Mouse (Mus musculus) cerebellum, postnatal 25 days (tissue): Measurements from ENCODE around the gene Nme4.
A peak's percentile ranks its signal among the peaks of the same experiment; 100 is the strongest.

Source experiments
- DNase-seq, 2 experiments: peaks; one replicate each; pipeline ENCODE4 v3.0.0; 2021; ENCODE audit warnings: mixed read lengths in 2 of 2

Gene Nme4

GRCm38 (mm10) chr17:26095121-26095740 is at the start of gene Nme4:
Gene Nme4 (minus strand): TSS chr17:26095602.
- DNase-seq = peak; percentile 79 to 85

- no peak for DNase-seq
Observed at GRCm38 (mm10) chr17:26143386-26143785, 48.0 kb upstream of the Nme4 start.

DNA sequence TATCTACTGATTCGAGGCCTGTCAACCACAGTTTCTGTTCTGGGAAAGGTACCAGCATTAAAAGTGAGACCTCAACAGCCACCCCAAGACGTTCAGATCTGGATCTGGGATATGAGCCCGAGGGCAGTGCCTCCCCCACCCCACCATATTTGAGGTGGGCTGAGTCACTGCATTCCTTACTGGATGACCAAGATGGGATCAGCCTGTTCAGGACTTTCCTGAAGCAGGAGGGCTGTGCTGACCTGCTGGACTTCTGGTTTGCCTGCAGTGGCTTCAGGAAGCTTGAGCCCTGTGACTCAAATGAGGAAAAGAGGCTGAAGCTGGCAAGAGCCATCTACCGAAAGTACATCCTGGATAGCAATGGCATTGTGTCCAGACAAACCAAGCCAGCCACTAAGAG is 47.4 kb upstream of the Nme4 start:
- DNase-seq = no peak

DNA sequence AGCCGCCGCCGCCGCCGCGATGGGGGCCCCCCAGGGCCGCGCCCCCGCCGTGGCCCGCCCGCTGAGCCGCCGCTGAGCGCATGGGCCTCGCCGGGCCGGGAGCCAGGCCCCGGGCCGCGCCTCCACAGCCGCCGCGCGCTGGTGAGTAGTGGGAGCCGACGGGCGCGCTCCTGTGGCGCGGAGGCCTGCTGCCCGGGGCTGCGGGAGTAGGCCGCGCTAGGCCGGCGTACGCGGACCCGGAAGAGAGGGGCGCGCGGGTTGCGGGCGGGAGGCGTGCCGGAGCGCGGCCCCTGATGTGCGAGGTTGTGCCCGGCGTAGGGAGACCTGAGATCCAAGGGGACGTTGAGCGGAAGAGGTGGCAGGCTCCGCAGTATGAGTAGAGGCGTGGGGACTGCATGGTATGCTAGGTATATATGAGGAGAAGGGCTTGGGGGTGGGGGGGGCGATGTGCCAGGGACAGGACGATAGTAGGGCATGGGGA is 43.5 kb upstream of the Nme4 start:
- DNase-seq = no peak

DNA sequence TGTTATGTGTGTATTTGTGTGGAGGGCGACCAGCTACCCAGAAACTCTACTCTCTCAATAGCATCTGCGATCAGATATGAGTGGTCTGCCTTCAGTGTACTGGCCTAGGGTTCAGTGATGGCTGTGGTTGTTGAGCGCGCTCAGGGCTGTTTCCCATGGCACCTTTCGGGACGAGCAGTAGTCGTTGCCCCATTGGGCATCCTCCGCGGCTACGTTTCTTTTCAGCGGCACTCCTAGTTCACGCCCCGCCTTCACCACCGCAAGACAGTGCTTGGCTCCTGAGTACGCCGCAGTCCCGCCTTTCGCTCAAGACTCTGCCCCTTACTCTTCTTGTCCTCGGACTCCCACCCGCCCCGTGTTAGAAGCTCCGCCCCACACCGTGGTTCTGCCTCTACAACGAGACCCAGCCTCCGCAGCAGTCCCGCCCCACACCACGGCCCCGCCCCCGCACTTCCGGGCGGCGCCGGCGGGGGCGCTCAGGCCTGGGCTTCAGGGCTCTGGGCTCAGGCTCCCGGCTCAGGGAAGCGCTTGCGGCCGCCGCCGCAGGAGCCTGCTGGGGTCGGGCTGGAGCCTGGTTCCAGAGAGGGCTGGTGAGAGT is 42.9 kb upstream of the Nme4 start, which contains the start of gene Axin1:
Gene Axin1, plus strand, starts transcription at position 450 of the 598 bp plus-strand sequence.
- peak; percentile 94 to 96 for DNase-seq

DNA sequence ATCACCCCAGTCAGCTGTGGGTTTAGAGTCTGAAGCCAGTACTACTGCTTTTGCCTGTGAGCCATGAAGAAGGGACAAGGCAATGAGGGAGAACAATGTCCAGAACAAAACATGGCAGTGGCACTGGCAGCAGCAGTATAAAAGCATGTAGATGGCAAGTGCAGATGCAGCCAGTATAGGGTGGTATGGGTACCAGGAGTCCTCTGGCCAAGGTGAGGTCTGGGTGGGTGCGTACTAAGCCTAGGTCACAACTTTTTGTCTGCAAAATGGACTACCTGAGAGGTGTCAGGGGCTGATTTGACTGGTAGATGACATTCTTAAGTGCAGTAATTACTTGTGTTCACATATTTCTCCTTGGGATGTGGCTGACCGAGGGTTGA is 42.3 kb upstream of the Nme4 start:
- peak in 1 of 2 experiments; percentile 9 for DNase-seq

DNA sequence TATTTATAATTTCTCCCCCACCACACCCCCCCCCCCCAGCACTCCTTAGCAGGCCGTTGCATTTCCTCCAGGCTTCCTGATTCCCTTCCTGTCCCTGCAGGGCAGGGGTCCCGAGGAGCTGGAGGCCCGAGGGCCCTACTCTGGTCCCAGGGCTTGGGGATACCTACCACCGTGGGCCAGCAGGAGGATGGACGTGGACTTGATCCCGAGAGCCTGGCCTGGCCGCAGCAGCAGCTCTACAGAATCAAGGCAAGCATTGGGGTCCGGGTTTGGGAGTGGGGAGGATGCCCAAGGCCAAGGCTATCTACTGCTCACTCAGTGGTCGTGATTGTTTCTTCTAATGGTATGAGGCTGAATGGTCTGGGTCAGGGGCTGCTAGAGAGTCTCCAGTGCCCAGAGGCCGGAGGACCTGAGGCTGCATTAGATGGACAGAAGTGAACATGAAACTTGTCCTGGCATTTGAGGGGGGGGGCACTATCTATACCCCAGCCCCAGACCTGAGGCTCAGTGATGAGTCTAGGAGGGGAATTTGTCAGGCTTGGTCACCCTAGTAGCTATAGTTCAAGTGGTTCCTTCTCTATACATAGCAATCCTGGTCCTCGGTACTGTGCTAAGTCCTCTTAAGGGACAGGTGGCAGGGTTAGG is 41.8 kb upstream of the Nme4 start:
- peak in 1 of 2 experiments; percentile 25 for DNase-seq

- no peak for DNase-seq
Observed at GRCm38 (mm10) chr17:26131856-26132853, 36.8 kb upstream of the Nme4 start.

GRCm38 (mm10) chr17:26131062-26131732 is 35.8 kb upstream of the Nme4 start:
- peak in 1 of 2 experiments; percentile 15 for DNase-seq

DNA sequence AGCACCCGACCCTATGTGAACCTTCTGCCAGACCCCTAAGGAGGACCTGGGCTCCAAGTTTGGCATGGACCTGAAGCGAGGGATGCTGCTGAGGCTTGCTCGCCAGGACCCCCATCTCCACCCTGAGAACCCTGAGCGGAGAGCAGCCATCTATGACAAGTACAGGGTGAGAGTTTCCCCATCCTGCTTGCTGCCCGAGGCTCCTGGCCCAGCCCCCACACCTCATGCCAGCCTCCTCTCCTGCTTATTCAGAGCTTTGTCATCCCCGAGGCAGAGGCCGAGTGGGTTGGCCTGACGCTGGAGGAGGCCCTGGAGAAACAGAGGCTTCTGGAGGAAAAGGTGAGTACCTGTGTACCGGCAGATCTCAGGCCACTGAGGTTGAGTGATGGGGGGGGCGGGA is 29.8 kb upstream of the Nme4 start:
- peak; percentile 4 to 13 for DNase-seq

GRCm38 (mm10) chr17:26124560-26124959 is 29.2 kb upstream of the Nme4 start:
- DNase-seq = peak; percentile 3 to 11

GRCm38 (mm10) chr17:26123267-26123684 is 27.9 kb upstream of the Nme4 start, which contains the start of gene Mrpl28:
Gene Mrpl28 (plus strand): TSS chr17:26123500.
- DNase-seq = peak; percentile 95 to 98

- peak in 1 of 2 experiments; percentile 19 for DNase-seq
Observed at GRCm38 (mm10) chr17:26122431-26123140, 27.2 kb upstream of the Nme4 start.

DNA sequence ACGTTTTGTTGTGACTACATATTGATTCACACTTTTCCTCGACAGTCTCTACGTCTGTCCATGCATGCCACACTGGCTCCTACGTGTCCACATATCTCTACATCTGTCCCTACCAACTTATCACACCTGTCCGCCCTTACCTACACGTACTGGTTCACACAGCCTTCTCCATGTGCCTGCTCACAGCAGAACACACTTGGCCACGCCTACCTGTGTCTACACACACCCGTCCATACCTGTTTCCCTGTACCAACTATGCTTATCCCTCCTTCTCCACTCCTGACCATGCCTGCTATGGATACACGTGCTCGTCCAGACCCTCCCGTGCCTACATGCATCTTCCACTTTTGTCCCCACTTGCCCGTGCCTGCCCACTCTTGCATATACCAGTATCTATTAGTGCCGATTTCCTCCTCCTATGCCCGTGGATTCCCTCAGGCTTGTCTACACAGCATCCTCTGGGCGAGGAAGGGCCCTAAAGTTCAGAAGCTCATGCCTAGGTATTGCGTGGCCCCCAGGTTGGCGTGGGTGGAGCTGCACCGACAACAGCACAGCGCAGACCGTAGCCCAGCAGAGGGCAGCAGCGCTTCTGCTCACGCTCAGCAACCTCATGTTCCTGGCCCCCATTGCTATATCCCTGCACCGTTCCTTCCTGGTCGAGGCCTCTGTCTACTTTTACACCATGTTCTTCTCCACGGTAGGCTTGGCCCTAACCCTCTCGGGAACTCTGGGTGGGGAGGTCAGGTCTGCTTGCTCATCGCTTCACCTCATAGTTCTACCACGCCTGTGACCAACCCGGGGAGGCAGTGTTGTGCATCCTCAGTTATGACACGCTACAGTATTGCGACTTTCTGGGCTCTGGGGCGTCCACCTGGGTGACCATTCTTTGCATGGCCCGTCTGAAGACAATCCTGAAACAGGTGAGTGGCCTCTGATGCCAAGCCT is 24.6 kb upstream of the Nme4 start:
- peak; percentile 76 to 86 for DNase-seq

GRCm38 (mm10) chr17:26116503-26117258 is 21.3 kb upstream of the Nme4 start:
- peak in 1 of 2 experiments; percentile 8 for DNase-seq

DNA sequence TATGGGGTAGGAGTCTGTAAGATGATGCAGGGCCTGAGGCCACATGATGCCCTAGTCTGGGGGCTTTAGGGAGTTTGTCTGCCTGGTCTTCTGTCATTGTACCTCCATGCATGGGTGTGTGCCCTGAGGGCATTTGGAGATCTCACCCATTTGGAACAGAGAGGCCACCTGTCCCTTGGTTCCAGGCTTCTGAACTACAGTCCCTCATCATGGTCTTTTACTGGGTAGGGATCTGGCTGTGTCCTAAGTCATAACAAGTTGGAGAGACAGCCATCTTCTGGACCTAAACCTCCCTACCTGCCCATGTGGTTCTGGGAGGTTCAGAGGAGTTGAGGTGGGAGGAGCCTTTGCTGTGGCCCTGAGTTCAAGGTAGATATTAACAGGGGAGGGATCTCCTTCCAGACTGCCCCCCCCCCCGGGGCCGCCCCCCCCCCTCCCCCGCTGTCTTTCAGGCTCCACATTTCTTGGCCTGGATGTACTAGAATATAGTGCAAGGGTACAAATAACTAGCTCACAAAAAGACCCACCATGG is 20.6 kb upstream of the Nme4 start:
- peak in 1 of 2 experiments; percentile 4 for DNase-seq

DNA sequence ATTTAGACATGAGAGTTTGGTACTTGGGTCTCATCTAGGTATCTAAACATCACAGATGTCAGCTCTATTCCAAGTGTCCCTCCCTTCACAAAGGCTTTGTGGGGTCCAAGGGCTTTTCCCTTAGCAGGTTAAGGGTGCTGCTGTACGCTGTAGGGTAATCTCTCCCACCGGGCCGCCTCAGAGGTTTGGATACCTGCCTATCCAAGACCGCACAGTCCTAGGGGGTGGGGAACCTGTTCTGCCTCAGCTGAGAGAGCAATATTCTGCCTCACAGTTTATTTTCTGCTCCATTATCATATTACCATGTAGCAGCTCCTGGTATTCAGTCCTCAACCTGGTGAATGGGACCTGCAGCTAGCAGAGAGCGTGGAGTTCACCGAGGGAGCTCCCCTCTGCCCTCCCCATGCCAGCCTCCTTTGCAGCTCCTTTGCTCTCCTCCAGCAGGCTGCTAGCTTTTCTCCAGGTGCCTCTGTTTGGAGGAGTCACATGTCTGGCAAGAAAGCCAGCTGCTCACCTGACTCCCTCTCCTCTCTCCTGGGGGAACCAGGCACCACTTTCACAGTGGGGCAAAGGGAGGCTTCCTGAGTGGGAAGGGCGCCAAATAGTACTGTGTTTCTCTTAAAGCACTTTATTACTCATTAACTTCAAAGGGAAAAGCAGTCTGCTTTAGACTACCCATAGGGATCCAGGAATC is 19.9 kb upstream of the Nme4 start:
- peak in 1 of 2 experiments; percentile 6 for DNase-seq

- peak in 1 of 2 experiments; percentile 10 for DNase-seq
Observed at GRCm38 (mm10) chr17:26114461-26114860, 19.1 kb upstream of the Nme4 start.
